Mouse (Mus musculus) liver, embryonic 16.5 days (tissue): Measurements from ENCODE around the gene Tnr. TPM values are rescaled to one million over a fixed set of nuclear protein-coding genes. Genes with fewer than 3 reads are reported as not detected.

Source experiments
- ATAC-seq: fragments of 200-750 bp; cut with Nextera tagmentation; 2 replicates; pipeline ENCODE4 v1.8.0; 2017; ENCODE audit warnings: low read depth, mild to moderate bottlenecking, moderate number of reproducible peaks, moderate library complexity
- H3K27ac ChIP-seq: fragments of 300-500 bp; sonication (generic); 2 replicates; pipeline ENCODE4 v1.5.1; 2014; ENCODE audit warnings: mild to moderate bottlenecking, low read length
- H3K27me3 ChIP-seq: fragments of 300-500 bp; sonication (generic); 2 replicates; pipeline ENCODE4 v1.6.1; 2014; ENCODE audit warnings: low read depth, low read length, mixed read lengths; ENCODE audit not compliant: control insufficient read depth, insufficient read depth
- H3K36me3 ChIP-seq: fragments of 300-500 bp; sonication (generic); 2 replicates; pipeline ENCODE4 v1.6.1; 2014; ENCODE audit warnings: mild to moderate bottlenecking; ENCODE audit not compliant: control insufficient read depth, insufficient read depth
- H3K4me1 ChIP-seq: fragments of 300-500 bp; sonication (generic); 2 replicates; pipeline ENCODE4 v1.6.1; 2014; ENCODE audit warnings: low read depth, low read length, mixed read lengths; ENCODE audit not compliant: control insufficient read depth
- H3K4me2 ChIP-seq: fragments of 300-500 bp; sonication (generic); 2 replicates; pipeline ENCODE4 v1.6.1; 2014; ENCODE audit warnings: low read depth, low read length, mixed read lengths
- H3K4me3 ChIP-seq: fragments of 300-500 bp; sonication (generic); 2 replicates; pipeline ENCODE4 v1.5.1; 2014; ENCODE audit warnings: low read depth, mild to moderate bottlenecking, low read length
- H3K9ac ChIP-seq: fragments of 300-500 bp; sonication (generic); 2 replicates; pipeline ENCODE4 v1.6.1; 2014; ENCODE audit warnings: low read depth, low read length
- H3K9me3 ChIP-seq: fragments of 300-500 bp; sonication (generic); replicated peaks from 2 replicates; pipeline ENCODE4 v1.6.1; 2016; ENCODE audit warnings: low read length; ENCODE audit not compliant: control insufficient read depth
- WGBS: fragments of 180-500 bp; shearing (Covaris S2); extraction: QIAGEN DNeasy Blood & Tissue Kit; methylation state at CpG from one replicate; pipeline ENCODE4 v1.1.7; 2014; ENCODE audit not compliant: insufficient replicate concordance; 5-methylcytosine and 5-hydroxymethylcytosine counted together
- polyA plus RNA-seq: library from polyadenylated mRNA; unstranded; fragments of >200 nt; fragmentation: Nextera tagmentation; extraction: Ambion mirVana; gene quantifications from 2 replicates; pipeline ENCODE4 v1.2.1, GENCODE M21; 2015

Tnr gene
- 0.02 TPM in 2 replicates for polyA plus RNA-seq

DNA sequence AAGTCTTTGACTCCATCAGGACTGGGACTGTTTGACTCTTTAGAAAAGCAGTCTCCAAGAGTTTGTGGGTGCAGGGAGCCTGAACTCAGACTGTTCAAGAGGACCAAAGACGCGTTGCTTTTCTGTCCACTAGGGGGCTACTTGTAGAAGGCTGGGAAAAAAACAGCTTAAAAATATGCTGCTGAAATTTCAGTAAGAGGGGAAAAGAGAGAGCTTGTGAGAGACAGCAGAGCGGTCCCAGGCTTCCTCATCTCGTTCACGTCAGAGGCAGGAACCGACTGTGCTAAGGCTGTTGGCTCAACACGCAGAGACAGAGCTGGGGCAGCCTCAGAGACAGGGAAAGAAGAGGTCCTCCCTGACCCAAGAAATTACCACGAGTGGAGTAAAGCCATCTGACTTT, at the start of gene Tnr:
Tnr (plus strand) TSS at position 192 of the 400 bp plus-strand sequence.
- Histone ChIP-seq H3K36me3 (no peaks in the 10 kb centered on the region), H3K4me2 (no peak within 1 kb of the TSS), H3K9me3 (no peaks in the 10 kb centered on the region), H3K27ac (no peak within 1 kb of the TSS), H3K4me1 (no peaks in the 10 kb centered on the region), H3K27me3 (no peaks in the 10 kb centered on the region), H3K4me3 (no peak within 1 kb of the TSS), H3K9ac (no peak within 1 kb of the TSS)
- 1% methylated on average over 8 of the region's 8 CpGs for WGBS
- no peak for ATAC-seq

DNA sequence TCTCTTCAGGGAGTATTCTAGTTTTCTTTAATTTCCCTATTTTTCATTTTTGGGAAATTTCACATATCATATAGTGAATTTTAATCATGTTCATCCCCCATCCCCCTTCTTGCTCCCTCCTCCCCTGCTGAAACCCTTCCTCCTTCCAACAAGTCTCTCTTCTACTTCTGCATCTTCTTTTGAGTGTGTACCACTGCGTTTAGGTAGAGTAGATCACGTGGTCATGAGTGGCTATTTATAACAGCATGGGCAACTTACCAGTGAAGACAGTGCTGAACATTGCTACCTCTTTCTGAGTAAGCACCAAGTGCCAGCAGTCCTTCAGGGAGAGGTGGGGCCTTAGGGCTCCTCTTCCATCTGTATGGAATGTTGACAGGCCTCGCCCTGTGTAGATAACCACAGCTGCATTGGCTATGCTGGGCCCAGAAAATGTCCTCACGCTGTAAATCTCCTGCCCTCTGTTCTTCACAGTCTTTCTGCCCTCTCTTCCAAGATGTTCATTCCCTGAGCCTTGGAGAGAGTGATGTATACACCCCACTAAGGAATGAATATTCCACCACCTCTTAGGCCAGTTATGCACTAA, 33.6 kb upstream of the Tnr start:
- WGBS: 45% methylated on average over 4 of the region's 4 CpGs

DNA sequence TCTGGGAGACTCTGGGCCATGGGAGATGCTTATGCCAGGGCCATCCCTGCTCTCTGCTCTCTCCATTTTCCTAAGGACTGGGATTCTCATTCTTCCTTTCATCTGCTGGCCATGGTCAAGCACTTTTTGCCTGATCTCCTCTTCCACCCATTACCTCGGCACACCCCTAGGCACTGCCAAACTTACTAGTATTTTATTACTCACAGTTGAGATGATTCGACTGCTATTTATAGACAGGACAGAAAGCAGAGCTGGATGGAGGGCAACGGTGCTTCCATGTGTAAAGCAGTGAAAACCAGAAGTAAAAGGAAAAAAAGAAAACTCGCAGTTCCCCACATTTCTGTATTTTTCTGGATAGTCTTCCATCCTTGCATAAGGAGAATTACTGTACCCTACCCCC, 31.0 kb upstream of the Tnr start:
- ATAC-seq: no peak
- WGBS: 62% methylated on average over 4 of the region's 4 CpGs
- H3K9ac ChIP-seq: no peak overlapping the region
- no peak overlapping the region for H3K4me3 ChIP-seq
- no peaks in the 10 kb centered on the region for H3K27me3 ChIP-seq
- H3K36me3 ChIP-seq: no peaks in the 10 kb centered on the region
- H3K4me2 ChIP-seq: no peak overlapping the region
- no peak overlapping the region for H3K27ac ChIP-seq
- no peaks in the 10 kb centered on the region for H3K4me1 ChIP-seq
- no peaks in the 10 kb centered on the region for H3K9me3 ChIP-seq

More for the DNA sequence above, 33.6 kb upstream of the Tnr start:
- Histone ChIP-seq H3K4me1 (no peaks in the 10 kb centered on the region), H3K4me3 (no peak overlapping the region), H3K9me3 (no peaks in the 10 kb centered on the region), H3K36me3 (no peaks in the 10 kb centered on the region), H3K27me3 (no peaks in the 10 kb centered on the region), H3K9ac (no peak overlapping the region), H3K4me2 (no peak overlapping the region), H3K27ac (no peak overlapping the region)
- ATAC-seq: no peak

DNA sequence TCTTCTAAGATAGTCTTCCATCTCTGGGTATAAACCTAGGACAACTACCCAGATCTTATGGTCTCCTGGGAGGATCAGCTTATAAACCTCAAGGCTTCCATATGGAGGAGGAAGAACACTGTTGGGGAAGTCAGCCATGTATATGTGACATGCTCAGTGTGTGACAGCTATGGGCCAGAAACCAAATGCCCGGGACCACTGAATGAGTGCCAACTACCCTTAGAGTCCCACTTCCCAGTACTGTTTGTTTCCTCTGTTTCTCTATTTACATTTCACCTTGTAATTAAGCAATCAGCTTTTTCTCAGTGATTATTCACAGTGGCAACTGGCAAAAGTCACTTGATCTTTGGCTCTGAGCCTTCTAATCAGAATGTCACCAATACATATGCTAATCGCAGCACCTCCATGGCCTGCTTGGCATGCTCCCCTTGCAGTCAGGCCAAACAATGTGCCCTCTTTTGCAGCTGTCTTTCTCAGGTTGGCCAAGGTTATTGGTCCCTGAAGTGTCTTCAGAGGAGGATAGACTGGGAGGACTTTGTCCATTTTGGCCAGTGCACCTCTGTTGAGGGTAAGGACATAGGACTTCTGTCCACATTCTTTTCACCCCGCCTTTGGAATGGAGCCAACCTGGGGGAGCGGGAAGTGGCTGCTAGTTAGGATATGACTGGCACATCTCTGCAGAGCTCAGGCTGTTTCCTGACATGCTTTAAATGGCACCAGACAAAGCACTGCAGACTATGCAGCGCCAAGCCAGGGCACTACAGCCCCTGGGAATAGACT, 29.7 kb upstream of the Tnr start:
- Histone ChIP-seq H3K27ac (no peak overlapping the region), H3K4me3 (no peak overlapping the region), H3K36me3 (no peaks in the 10 kb centered on the region), H3K9ac (no peak overlapping the region), H3K4me1 (no peaks in the 10 kb centered on the region), H3K9me3 (no peaks in the 10 kb centered on the region), H3K27me3 (no peaks in the 10 kb centered on the region), H3K4me2 (no peak overlapping the region)
- WGBS: 60% methylated on average over 5 of the region's 5 CpGs
- ATAC-seq: no peak

DNA sequence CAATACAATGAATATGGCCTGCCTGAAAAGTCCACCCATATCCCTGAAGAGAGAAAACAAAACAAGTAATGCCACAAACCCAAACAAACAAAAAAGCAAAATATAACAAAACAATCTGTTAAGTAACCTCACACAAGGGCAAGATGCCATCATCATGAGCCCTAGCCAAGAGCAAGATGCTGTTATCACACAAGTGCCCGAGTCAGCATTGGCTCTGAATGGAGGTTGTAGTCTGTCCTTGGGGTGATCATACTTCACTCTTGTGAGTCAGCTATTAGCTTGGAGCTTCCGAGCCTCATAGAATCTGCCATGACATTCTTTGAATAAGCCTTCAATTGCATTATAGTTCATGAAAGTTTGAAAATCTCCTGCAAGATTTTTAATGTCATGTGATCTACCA, 25.3 kb upstream of the Tnr start:
- no peak for ATAC-seq

DNA sequence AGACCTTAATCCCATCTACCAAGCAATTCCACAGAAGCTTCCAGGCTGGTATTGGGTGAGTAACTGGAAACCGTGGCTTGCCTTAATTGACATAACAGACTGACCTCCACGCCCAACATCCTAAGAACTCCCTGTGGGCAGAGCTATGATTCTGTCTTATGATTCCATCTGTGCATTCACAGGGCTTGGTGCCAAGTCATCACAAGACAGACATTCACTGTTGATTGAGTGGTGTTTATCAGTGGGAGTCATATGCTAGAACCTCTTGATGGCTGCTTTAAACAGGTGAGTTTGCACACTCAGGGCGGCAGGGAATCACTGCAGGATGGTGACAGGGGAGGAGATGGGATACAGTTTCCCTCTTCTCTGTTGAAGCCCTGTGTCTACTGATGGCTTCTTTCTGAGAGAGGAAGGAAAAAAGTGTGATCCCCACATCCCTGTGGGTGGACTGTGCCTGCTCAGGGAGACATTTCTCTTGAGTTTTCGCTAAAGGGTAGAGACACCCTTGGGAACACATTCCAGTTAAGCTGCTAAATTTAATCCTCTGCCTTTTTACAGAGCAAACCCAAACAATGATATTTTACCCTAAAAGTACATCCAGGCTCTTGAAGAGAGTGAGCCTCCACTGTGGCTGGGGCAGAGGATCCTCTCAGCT, 23.6 kb upstream of the Tnr start:
- H3K4me1 ChIP-seq: no peaks in the 10 kb centered on the region

More for the DNA sequence above, 25.3 kb upstream of the Tnr start:
- H3K36me3 ChIP-seq: no peaks in the 10 kb centered on the region
- H3K9me3 ChIP-seq: no peaks in the 10 kb centered on the region
- no peak overlapping the region for H3K4me3 ChIP-seq
- H3K9ac ChIP-seq: no peak overlapping the region
- no peaks in the 10 kb centered on the region for H3K4me1 ChIP-seq
- H3K27ac ChIP-seq: no peak overlapping the region
- no peak overlapping the region for H3K4me2 ChIP-seq
- 64% methylated on average over 2 of the region's 2 CpGs for WGBS
- no peaks in the 10 kb centered on the region for H3K27me3 ChIP-seq

DNA sequence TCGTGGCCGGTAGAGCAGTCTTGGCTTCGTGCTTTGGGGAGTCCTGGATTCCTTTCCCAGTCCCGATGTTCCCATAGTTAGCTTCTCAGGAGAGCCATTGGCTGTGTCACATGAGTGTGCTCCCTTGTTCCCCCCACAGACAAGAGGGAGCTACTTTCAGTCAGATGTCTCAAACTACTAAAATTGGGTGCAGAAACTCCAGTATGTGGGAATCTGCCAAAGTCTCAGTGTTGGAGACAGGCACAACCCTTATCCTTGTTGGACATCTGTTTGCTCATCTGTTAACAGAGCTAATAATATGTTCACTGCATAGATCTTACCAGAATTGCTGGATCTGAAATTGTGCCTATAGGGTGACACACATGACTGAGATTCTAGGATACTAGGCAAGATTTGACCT, 21.7 kb upstream of the Tnr start:
- 67% methylated on average over 4 of the region's 4 CpGs for WGBS
- Histone ChIP-seq H3K36me3 (no peaks in the 10 kb centered on the region), H3K9ac (no peak overlapping the region), H3K4me1 (no peaks in the 10 kb centered on the region), H3K27ac (no peak overlapping the region), H3K9me3 (no peaks in the 10 kb centered on the region), H3K4me3 (no peak overlapping the region), H3K4me2 (no peak overlapping the region), H3K27me3 (no peaks in the 10 kb centered on the region)
- no peak for ATAC-seq

More for the DNA sequence above, 23.6 kb upstream of the Tnr start:
- no peak overlapping the region for H3K9ac ChIP-seq
- no peaks in the 10 kb centered on the region for H3K9me3 ChIP-seq
- H3K36me3 ChIP-seq: no peaks in the 10 kb centered on the region
- ATAC-seq: no peak
- no peak overlapping the region for H3K27ac ChIP-seq
- WGBS: 62% methylated on average over 4 of the region's 4 CpGs
- H3K4me2 ChIP-seq: no peak overlapping the region
- no peaks in the 10 kb centered on the region for H3K27me3 ChIP-seq
- H3K4me3 ChIP-seq: no peak overlapping the region

DNA sequence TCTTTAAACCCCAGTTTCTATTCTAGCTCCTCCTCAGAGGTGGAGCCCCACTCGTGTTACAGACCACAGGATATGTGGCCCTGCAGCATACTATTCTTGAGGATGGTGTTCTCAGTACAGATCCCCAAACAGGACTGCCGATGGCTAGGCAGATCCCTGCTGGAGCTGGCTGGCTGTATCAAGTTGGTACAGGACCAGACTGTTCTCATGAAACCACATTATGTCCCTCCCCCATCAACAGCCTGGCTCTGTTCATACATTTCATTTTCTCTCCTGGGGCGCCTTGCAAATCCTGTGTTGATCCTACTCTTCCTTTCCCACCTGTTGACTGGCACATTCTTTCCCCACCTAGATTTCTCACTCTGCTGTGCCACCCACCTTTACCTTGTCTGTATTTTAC, 12.9 kb upstream of the Tnr start:
- H3K27me3 ChIP-seq: no peaks in the 10 kb centered on the region
- no peaks in the 10 kb centered on the region for H3K9me3 ChIP-seq
- ATAC-seq: no peak
- 55% methylated on average over 3 of the region's 3 CpGs for WGBS
- H3K27ac ChIP-seq: no peak overlapping the region
- H3K4me2 ChIP-seq: no peak overlapping the region
- no peak overlapping the region for H3K4me3 ChIP-seq
- H3K36me3 ChIP-seq: no peaks in the 10 kb centered on the region
- no peaks in the 10 kb centered on the region for H3K4me1 ChIP-seq
- H3K9ac ChIP-seq: no peak overlapping the region

DNA sequence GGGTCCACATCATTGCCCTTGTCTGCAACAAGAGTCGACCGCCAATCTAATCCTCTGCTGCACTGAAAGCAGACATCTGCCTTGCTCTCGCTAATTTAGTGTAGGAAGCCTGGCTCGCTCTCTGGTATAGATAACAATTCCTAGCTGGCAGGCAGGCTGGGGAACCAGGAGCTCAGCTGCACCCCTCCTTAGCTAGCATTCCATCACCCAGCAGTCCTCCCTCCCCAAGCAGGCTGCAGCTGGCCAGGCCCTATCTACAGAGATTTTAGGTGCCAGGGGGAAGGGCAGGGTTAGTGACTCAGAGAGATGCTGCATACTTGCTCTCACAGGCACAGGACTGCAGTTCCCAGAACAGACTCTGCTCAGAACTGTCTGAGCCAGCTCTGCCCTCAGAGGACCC, 5.9 kb upstream of the Tnr start:
- 38% methylated on average over 4 of the region's 4 CpGs for WGBS
- Histone ChIP-seq H3K4me1 (no peaks in the 10 kb centered on the region), H3K27ac (no peak overlapping the region), H3K4me3 (no peak overlapping the region), H3K4me2 (no peak overlapping the region), H3K27me3 (no peaks in the 10 kb centered on the region), H3K9ac (no peak overlapping the region), H3K9me3 (no peaks in the 10 kb centered on the region), H3K36me3 (no peaks in the 10 kb centered on the region)
- ATAC-seq: no peak
